ENCODE assay signal across 20 mouse cellular contexts in the genomic region with DNA sequence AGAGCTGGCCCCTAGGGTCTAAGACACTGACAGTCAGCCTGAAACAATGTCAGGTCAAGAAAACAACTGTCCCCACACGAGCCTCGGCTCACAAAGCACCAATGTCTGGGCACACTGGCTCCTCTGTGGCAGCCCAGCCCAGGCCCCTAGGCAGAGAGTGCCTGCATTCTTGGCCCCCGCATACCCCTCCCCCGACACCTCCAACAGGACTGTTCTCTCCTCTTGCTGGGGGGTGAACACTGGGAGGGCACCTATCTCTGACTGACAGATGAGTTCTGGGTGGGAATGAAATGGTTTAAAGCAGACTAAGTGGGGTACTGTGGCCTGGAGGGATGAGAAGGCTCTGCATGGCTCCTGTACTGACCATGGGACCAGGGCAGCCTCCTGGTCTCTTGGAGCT. TPM values are rescaled to one million over a fixed set of nuclear protein-coding genes. Genes with fewer than 3 reads are reported as not detected.
DNase-seq lines count a peak whose midpoint lies in the region; ATAC-seq and TF ChIP-seq lines count a peak whose summit lies in the region.
"Had no signal": no experiment of that assay in that cellular context is flagged by ENCODE, and none has a peak within 500 bp of the region (broad histone marks: within the 10 kb centered on the region; RNA-seq: fewer than 3 reads in every experiment).

No protein-coding gene starts in this region.

- 53% methylated on average over 4 of the region's 4 CpGs for WGBS in midbrain, embryonic 10.5 days
- WGBS in midbrain, embryonic 16.5 days = 64% methylated on average over 4 of the region's 4 CpGs
- WGBS in limb, embryonic 11.5 days = 61% methylated on average over 4 of the region's 4 CpGs
- WGBS in liver, postnatal 0 days (ENCODE audit: insufficient replicate concordance) = 61% methylated on average over 4 of the region's 4 CpGs

- H3K9ac ChIP-seq in midbrain, embryonic 16.5 days (ENCODE audit: low read depth, low read length) = no peak overlapping the region
- H3K9ac ChIP-seq in limb, embryonic 11.5 days (ENCODE audit: low read length) = no peak overlapping the region
- peak overlapping the region; percentile 93 for H3K9ac ChIP-seq in liver, postnatal 0 days (replicated peaks)
- H3K9ac ChIP-seq: forebrain, postnatal 0 days; stomach, embryonic 15.5 days had no signal

- no peak for TF ChIP-seq CTCF in liver, postnatal 0 days (IDR thresholded peaks at IDR 0.05; ENCODE audit: low read depth)

- intact Hi-C loops in gastrocnemius, postnatal 14 days (cut with DNase I; ENCODE audit: low total_unique reads) = no loop called here

- H3K36me3 ChIP-seq in midbrain, embryonic 10.5 days = no peaks in the 10 kb centered on the region
- H3K36me3 ChIP-seq in midbrain, embryonic 16.5 days (ENCODE audit: control insufficient read depth, insufficient read depth, low read length) = no peaks in the 10 kb centered on the region
- H3K36me3 ChIP-seq in limb, embryonic 11.5 days (ENCODE audit: control insufficient read depth, insufficient read depth, low read length) = no peaks in the 10 kb centered on the region; the same call in 1 of the 2 replicates
- peaks cover 22% of the 10 kb centered on the region for H3K36me3 ChIP-seq in liver, postnatal 0 days (replicated peaks; ENCODE audit: insufficient read depth, low read length)
- H3K36me3 ChIP-seq: stomach, embryonic 15.5 days had no signal

- TF ChIP-seq EP300 in liver, postnatal 0 days (IDR thresholded peaks at IDR 0.05; ENCODE audit: low read depth) = 0 out of 2 replicates have a peak, but pooled peaks have one; percentile 15

- H3K4me3 ChIP-seq in midbrain, embryonic 10.5 days = no peak overlapping the region
- no peak overlapping the region for H3K4me3 ChIP-seq in midbrain, embryonic 16.5 days (ENCODE audit: low read depth, low read length)
- no peak overlapping the region for H3K4me3 ChIP-seq in limb, embryonic 11.5 days (ENCODE audit: low read depth, low read length)
- H3K4me3 ChIP-seq in liver, postnatal 0 days (ENCODE audit: low read depth, low read length) = peak overlapping the region; percentile 66
- H3K4me3 ChIP-seq: stomach, embryonic 15.5 days had no signal

- no peak overlapping the region for H3K4me2 ChIP-seq in midbrain, embryonic 16.5 days (ENCODE audit: low read length)
- H3K4me2 ChIP-seq in limb, embryonic 11.5 days (ENCODE audit: low read depth, severe bottlenecking) = no peak overlapping the region
- H3K4me2 ChIP-seq in liver, postnatal 0 days (ENCODE audit: low read depth, low read length) = peak overlapping the region; percentile 61
- H3K4me2 ChIP-seq: stomach, embryonic 15.5 days had no signal

- peaks cover 16% of the 10 kb centered on the region; the same call in 1 of the 2 replicates for H3K4me1 ChIP-seq in midbrain, embryonic 10.5 days
- H3K4me1 ChIP-seq in midbrain, embryonic 16.5 days (ENCODE audit: control insufficient read depth, insufficient read depth, low read length) = no peaks in the 10 kb centered on the region
- 0 out of 2 replicates have a peak, but pooled peaks cover 2% of the 10 kb centered on the region for H3K4me1 ChIP-seq in limb, embryonic 11.5 days (ENCODE audit: control insufficient read depth, insufficient read depth, low read length)
- H3K4me1 ChIP-seq in liver, postnatal 0 days (ENCODE audit: insufficient read depth) = peaks cover 34% of the 10 kb centered on the region
- H3K4me1 ChIP-seq: stomach, embryonic 15.5 days had no signal

- no peak for DNase-seq in midbrain, embryonic 10.5 days (ENCODE audit: low spot score)
- DNase-seq in limb, embryonic 11.5 days (ENCODE audit: low spot score) = no peak
- DNase-seq in liver, postnatal 0 days = peak; percentile 34
- DNase-seq in cerebellum, adult 8-10 months = no peak
- DNase-seq in gastrocnemius, postnatal 14 days = no peak
- DNase-seq: cerebellum, postnatal 14 days; forebrain, postnatal 0 days; heart, adult 11 months; heart, postnatal 36 days; kidney, adult 11 months; kidney, postnatal 36 days; layer of hippocampus, adult 9-11 months; lung, postnatal 14 days; right cerebral cortex, postnatal 25 days had no signal

- no peaks in the 10 kb centered on the region for H3K9me3 ChIP-seq in midbrain, embryonic 10.5 days (replicated peaks)
- H3K9me3 ChIP-seq in midbrain, embryonic 16.5 days (replicated peaks; ENCODE audit: control insufficient read depth, low read length, poor library complexity, severe bottlenecking) = no peaks in the 10 kb centered on the region
- H3K9me3 ChIP-seq in limb, embryonic 11.5 days (ENCODE audit: control insufficient read depth, low read length) = no peaks in the 10 kb centered on the region
- no peaks in the 10 kb centered on the region for H3K9me3 ChIP-seq in liver, postnatal 0 days (ENCODE audit: low read length)
- H3K9me3 ChIP-seq: stomach, embryonic 15.5 days had no signal

- no peaks in the 10 kb centered on the region; the same call in 1 of the 2 replicates for H3K27me3 ChIP-seq in midbrain, embryonic 10.5 days (ENCODE audit: low read depth, poor library complexity, severe bottlenecking)
- no peaks in the 10 kb centered on the region for H3K27me3 ChIP-seq in midbrain, embryonic 16.5 days (ENCODE audit: control insufficient read depth, insufficient read depth, low read depth, low read length)
- no peaks in the 10 kb centered on the region for H3K27me3 ChIP-seq in limb, embryonic 11.5 days (ENCODE audit: control insufficient read depth, insufficient read depth, low read length)
- H3K27me3 ChIP-seq in liver, postnatal 0 days (ENCODE audit: insufficient read depth, low read length) = peaks cover 3% of the 10 kb centered on the region; the same call in 1 of the 2 replicates
- H3K27me3 ChIP-seq: stomach, embryonic 15.5 days had no signal

- no peak for ATAC-seq in midbrain, embryonic 16.5 days
- peak; percentile 10 for ATAC-seq in erythroblast, adult 5-6 weeks (replicated peaks; ENCODE audit: low FRiP score, poor library complexity, severe bottlenecking)
- no peak for ATAC-seq in limb, embryonic 11.5 days (ENCODE audit: insufficient number of reproducible peaks, low FRiP score, low TSS enrichment, low read depth)
- ATAC-seq in liver, postnatal 0 days = no peak
- ATAC-seq: forebrain, postnatal 0 days; hindbrain, postnatal 0 days had no signal

- H3K27ac ChIP-seq in midbrain, embryonic 10.5 days (replicated peaks) = peak overlapping the region; percentile 60
- H3K27ac ChIP-seq in midbrain, embryonic 16.5 days (ENCODE audit: low read length) = no peak overlapping the region
- H3K27ac ChIP-seq in limb, embryonic 11.5 days (replicated peaks; ENCODE audit: low read depth, low read length) = 0 out of 2 replicates have a peak overlapping the region, but pooled peaks have one; percentile 30
- H3K27ac ChIP-seq in liver, postnatal 0 days (ENCODE audit: low read depth) = peak overlapping the region; percentile 95
- H3K27ac ChIP-seq: hindbrain, postnatal 0 days; stomach, embryonic 15.5 days had no signal

RNA-seq across cellular contexts. Expression of gene Slc4a1, which starts 0.3 kb away (rescaled TPM):
- 33.8 and 33.9 TPM in 2 replicates for polyA plus RNA-seq in midbrain, embryonic 10.5 days (2016; fragmentation: Nextera tagmentation; extraction: Ambion mirVana)
- 2.3 and 3.5 TPM in 2 replicates for polyA plus RNA-seq in midbrain, embryonic 16.5 days (2015; fragmentation: Nextera tagmentation; extraction: Ambion mirVana)
- total RNA-seq in erythroblast, adult 5-6 weeks (2015; ENCODE audit: low replicate concordance) = 4,977 and 5,433 TPM in 2 replicates
- 6,454 and 7,565 TPM in 2 replicates for total RNA-seq in erythroblast, adult 5-6 weeks (2017; ENCODE audit: low replicate concordance)
- 20.4 and 24.6 TPM in 2 replicates for polyA plus RNA-seq in limb, embryonic 11.5 days (2014; fragmentation: Nextera tagmentation; extraction: Ambion mirVana)
- polyA plus RNA-seq in liver, postnatal 0 days (2015; fragmentation: Nextera tagmentation; extraction: Ambion mirVana) = 311 and 329 TPM in 2 replicates
- total RNA-seq in gastrocnemius, postnatal 14 days (2021) = 1 to 10 TPM in 1 of 2 experiments, under 1 TPM in 1; 0.59 to 1.5 TPM

RNA-seq across cellular contexts. Expression of gene Rundc3a, which starts 27.5 kb away (rescaled TPM):
- 21.5 and 40.7 TPM in 2 replicates for polyA plus RNA-seq in midbrain, embryonic 10.5 days (2016; fragmentation: Nextera tagmentation; extraction: Ambion mirVana)
- 151 and 155 TPM in 2 replicates for polyA plus RNA-seq in midbrain, embryonic 16.5 days (2015; fragmentation: Nextera tagmentation; extraction: Ambion mirVana)
- 3.1 TPM in 1 of 2 replicates, not detected in the other for total RNA-seq in erythroblast, adult 5-6 weeks (2015; ENCODE audit: low replicate concordance)
- total RNA-seq in erythroblast, adult 5-6 weeks (2017; ENCODE audit: low replicate concordance) = 2.7 and 7.5 TPM in 2 replicates
- 0.57 and 1.0 TPM in 2 replicates for polyA plus RNA-seq in limb, embryonic 11.5 days (2014; fragmentation: Nextera tagmentation; extraction: Ambion mirVana)
- polyA plus RNA-seq in liver, postnatal 0 days (2015; fragmentation: Nextera tagmentation; extraction: Ambion mirVana) = 1.8 and 2.4 TPM in 2 replicates
- under 1 TPM; 0.66 to 0.90 TPM for total RNA-seq in gastrocnemius, postnatal 14 days (2021)
- total RNA-seq: gastrocnemius, adult 18-20 months; megakaryocyte-erythroid progenitor cell, adult 5-6 weeks had no signal

RNA-seq across cellular contexts. Expression of gene Slc25a39, which starts 42.0 kb away (rescaled TPM):
- 234 and 249 TPM in 2 replicates for polyA plus RNA-seq in midbrain, embryonic 10.5 days (2016; fragmentation: Nextera tagmentation; extraction: Ambion mirVana)
- 144 and 150 TPM in 2 replicates for polyA plus RNA-seq in midbrain, embryonic 16.5 days (2015; fragmentation: Nextera tagmentation; extraction: Ambion mirVana)
- total RNA-seq in erythroblast, adult 5-6 weeks (2015; ENCODE audit: low replicate concordance) = 461 and 462 TPM in 2 replicates
- total RNA-seq in erythroblast, adult 5-6 weeks (2017; ENCODE audit: low replicate concordance) = 236 and 290 TPM in 2 replicates
- polyA plus RNA-seq in limb, embryonic 11.5 days (2014; fragmentation: Nextera tagmentation; extraction: Ambion mirVana) = 166 and 180 TPM in 2 replicates
- 510 and 522 TPM in 2 replicates for polyA plus RNA-seq in liver, postnatal 0 days (2015; fragmentation: Nextera tagmentation; extraction: Ambion mirVana)
- 10 to 100 TPM; 46.6 to 48.9 TPM for total RNA-seq in gastrocnemius, postnatal 14 days (2021)

RNA-seq across cellular contexts. Expression of gene Ubtf, which starts 46.2 kb away (rescaled TPM):
- 89.6 and 90.3 TPM in 2 replicates for polyA plus RNA-seq in midbrain, embryonic 10.5 days (2016; fragmentation: Nextera tagmentation; extraction: Ambion mirVana)
- 70.1 and 85.2 TPM in 2 replicates for polyA plus RNA-seq in midbrain, embryonic 16.5 days (2015; fragmentation: Nextera tagmentation; extraction: Ambion mirVana)
- 19.0 and 22.8 TPM in 2 replicates for total RNA-seq in erythroblast, adult 5-6 weeks (2015; ENCODE audit: low replicate concordance)
- total RNA-seq in erythroblast, adult 5-6 weeks (2017; ENCODE audit: low replicate concordance) = 119 and 258 TPM in 2 replicates
- polyA plus RNA-seq in limb, embryonic 11.5 days (2014; fragmentation: Nextera tagmentation; extraction: Ambion mirVana) = 87.0 and 91.4 TPM in 2 replicates
- polyA plus RNA-seq in liver, postnatal 0 days (2015; fragmentation: Nextera tagmentation; extraction: Ambion mirVana) = 32.4 and 32.5 TPM in 2 replicates
- 10 to 100 TPM; 38.2 to 45.5 TPM for total RNA-seq in gastrocnemius, postnatal 14 days (2021)
